Mouse (Mus musculus) gastrocnemius, postnatal 25 days (tissue): ENCODE results near the gene Vdac1. TPM values are rescaled to one million over a fixed set of nuclear protein-coding genes. Genes with fewer than 3 reads are reported as not detected.

Experiments
- DNase-seq: peaks from one replicate; pipeline ENCODE4 v3.0.0; 2022
- total RNA-seq, 2 experiments: library from RNA; stranded (reverse); gene quantifications; 1 replicate in 1 of 2; 2 replicates in 1 of 2; pipeline ENCODE4 v1.2.3; 2021

The Vdac1 gene
- total RNA-seq, 2 experiments from 2014 or later, result 1,373 to 1,455 TPM

DNA sequence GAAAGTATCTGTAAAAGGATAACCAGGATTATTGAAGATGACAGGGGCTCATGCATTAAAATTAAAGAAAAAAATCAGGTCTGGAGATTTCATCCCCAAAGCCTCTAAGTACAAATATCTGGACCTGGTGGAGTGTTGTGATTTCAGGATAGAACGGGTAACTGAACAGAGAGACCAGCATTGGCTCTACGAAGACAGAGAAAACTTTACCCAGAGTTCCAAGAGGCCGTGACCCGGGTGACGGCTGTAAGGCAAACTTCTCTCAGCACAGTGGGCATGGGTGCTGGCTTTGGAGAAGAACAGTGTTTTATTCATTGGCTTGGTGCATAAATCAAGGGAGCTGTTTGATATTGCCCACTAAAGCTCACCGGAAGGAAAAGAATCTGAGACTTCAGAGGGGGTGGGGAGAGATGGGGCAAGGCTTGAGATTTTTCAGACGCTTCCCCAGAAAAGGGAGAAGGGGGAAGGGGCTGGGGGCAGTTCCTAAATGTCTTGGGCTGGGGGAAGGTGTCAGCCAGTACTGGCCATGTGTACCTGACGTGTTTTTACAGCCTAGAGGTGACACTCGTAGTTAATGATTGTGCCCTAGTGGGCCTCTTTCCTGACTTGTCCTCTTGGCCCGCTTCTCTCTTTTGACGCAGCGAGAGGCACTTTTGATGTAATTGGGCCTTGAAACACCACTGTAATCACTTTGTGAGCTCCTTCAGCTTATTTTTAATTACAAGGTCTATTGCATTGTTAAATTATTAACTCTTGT, 59.8 kb downstream of the Vdac1 start:
- DNase-seq, result no peak

DNA sequence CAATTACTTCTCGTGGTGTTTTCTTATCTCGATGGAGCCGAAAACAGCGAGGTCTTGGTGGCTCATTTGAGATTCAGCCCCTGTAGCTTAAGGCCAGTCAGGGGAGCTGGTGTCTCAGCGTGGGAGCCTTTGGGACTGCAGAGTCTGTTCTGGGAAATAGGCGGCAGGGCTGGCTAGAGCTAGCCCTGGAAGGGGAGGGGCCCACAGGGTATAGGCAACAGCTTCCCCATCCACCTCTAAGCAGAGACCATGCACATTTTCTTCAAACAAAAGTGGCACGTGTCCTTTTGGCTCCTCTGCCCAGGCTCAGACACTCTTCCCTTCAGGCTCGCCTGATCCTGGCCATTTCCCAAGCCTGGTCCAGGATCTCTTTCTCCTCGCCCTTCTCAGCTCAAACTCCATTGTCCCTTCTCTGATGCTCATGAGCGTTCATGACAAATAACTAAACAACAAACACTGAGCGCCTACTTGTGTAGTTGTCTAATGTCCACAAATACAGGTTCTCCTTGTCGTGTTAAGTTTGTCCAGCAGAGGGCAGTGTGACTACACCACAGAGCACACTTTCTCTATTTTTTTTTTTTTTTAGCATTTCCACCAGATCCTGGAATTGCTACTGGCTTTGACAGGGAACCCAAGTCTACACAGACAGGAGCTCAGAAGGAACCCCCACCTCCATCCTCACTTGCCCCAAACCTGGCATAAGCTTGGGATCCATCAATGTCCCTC, 60.6 kb downstream of the Vdac1 start:
- DNase-seq, result no peak

DNA sequence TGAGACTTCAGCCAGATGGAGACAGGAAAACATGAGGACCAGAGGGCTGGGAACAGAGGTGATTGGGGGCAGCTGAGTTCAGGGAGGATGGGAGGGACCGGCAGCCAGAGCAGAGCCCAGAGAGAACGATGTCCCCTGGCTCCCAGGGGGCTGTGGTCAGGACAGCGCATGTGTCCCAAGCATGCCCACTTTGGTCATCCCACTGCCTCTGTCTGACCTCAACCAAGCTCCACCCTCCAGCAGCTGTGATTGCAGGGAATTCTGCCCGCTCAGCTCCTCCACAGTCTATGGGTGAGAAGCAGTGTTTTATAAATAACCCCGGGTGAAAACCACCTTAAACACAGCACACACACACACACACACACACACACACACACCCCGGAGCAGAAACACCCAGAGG, 68.8 kb downstream of the Vdac1 start:
- DNase-seq, result no peak

DNA sequence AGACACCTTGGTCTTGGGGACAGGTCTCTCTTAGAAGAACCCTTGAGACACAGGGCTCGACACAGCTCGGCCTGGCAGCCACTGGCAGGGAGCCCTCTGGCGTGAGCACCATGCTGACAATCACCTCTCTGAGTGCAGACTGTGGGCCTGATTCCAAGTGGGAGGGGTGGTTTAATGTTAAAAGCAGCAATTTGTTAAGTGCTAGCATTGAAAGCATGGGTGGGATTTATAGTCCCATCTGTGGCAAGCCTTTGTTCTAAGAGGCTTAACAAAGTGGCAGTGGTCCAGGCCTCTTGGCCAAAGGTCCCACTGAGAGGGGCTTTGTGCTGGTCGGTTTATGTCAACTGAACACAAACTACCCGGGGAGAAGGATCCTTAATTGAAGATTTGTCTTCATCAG, 70.9 kb downstream of the Vdac1 start:
- no peak for DNase-seq

DNA sequence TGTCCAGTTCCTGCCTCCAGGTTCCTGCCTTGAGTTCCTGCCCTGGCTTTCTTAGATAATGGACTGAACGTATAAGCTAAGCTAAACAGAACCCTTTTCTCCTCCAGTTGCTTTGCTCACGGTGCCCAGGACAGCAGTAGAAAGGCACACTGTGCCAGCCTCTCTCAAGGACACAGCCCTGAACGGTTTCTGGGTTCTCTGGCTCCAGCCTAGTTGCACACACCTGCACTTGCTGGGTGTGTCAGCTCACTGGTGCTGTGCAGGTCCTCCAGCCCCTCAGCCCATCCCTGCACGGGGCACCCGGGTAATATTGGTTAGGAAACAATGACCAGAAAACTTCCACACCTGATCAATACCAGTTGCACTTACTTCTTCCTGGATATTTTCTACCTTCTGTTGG, 71.5 kb downstream of the Vdac1 start:
- DNase-seq, result no peak

DNA sequence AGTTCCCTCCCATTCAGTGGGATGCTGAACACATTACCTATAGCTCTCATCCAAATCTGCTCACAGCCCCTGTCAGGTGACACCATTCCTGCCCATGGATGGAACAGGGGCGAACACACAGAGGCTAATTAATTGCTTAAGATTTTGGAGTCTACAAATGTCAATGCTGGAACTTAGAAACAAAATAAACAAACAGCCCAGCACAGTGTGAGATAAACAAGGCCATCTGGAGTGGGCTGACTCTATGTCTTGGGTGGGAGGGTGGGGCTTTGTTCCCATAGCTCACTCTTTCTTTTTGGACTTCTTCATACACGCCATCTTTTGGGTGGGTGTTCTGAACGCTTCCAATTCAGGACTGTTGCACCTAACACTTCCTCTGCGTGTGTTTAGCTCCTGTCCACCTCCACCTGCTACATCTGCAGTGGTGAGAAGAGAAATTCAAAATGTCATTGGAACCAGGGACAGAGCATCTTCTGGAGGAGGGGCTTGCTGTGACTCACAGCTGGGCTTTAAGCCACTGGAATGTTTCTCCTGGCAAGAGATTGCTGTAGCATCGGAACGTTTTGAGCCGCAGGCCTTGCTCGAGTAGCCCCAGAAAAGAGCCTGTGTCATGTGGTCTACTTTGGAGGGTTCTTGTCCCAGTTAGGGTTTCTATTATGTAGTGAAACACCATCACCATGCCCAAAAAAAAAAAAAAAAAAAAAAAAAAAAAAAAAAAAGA, 72.6 kb downstream of the Vdac1 start:
- DNase-seq, result no peak

DNA sequence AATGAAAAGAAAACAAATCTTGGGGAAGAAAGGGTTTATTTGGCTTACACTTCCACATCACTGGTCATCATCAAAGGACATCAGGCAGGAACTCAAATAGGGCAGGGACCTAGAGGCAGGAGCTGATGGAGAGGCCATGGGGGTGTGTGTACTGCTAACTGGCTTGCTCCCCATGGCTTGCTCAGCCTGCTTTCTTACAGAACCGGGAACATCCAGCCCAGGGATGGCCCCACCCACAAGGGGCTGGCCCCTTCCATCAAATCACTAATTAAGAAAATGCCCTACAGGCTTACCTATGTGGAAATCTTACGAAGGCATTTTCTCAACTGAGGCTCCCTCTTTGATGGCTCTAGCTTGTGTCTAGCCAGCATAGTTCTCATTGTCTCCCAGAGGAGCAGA, 73.1 kb downstream of the Vdac1 start:
- DNase-seq, result no peak

DNA sequence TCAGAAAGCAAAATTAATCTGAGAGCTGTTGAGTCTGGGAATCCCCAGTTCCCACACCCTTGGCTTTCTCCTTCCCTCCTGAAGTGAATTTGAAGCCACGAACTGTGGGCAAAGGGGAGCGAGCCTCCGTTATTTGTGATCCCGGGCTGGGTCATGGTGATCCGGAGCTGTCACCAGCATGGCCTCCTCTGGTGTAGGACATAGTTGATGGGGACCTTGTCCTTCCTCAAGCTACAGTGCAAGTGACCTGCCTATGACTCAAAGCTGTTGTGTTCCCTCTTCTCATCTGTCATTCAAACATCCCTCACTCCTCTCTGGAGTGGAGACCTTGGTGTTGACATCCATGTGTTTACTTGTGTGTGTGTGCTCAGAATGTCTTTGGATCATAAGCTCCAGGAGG, 74.8 kb downstream of the Vdac1 start:
- no peak for DNase-seq

DNA sequence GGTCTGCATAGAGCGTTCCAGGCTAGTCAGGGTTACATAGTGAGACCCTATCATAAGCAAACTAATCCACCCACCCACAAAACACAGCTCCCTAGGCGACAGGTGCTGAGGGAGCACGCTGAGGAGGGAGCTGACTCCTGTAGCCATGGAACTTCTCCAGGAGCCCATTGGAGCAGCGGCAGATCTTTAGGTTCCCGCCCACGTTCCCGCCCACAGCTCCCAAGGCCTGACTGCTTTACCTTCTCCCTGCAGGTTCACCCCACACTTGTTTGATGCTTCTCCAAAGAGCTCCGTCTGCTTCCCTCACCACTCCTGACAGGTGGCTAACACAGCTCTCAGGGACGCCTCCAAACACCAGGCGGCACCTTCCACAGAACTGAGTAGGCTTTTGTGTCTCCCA, 76.5 kb downstream of the Vdac1 start:
- no peak for DNase-seq

Other genes with a start within 250 kb of the Vdac1 start
- not detected for gene Olfr1373, start 215.3 kb upstream of the Vdac1 start, total RNA-seq
- not detected for gene Olfr1371, start 146.9 kb upstream of the Vdac1 start, total RNA-seq
- gene Skp1a, start 128.9 kb upstream of the Vdac1 start, total RNA-seq, result 100 to 1,000 TPM; 255 to 270 TPM
- gene Tcf7, start 77.8 kb upstream of the Vdac1 start, total RNA-seq, result 1 to 10 TPM in 1 of 2 experiments, under 1 TPM in 1; 0.36 to 1.0 TPM
- 10 to 100 TPM; 42.4 to 47.6 TPM for gene 9530068E07Rik, start 35.6 kb downstream of the Vdac1 start, total RNA-seq